Mouse (Mus musculus): ENCODE results near the gene Lpar1. TPM values are rescaled to one million over a fixed set of nuclear protein-coding genes. Genes with fewer than 3 reads are reported as not detected.
"Not testable (repeated sequence)": the region's sequence is repeated elsewhere in the genome, so short reads cannot be mapped to it uniquely, and the experiment has no call there.

Lpar1 gene
- polyA plus RNA-seq, 1 experiment from 2014 or later, result 44.4 TPM

GRCm38 (mm10) chr4:58551820-58552219 lies 1.9 kb downstream of the Lpar1 start:
- Histone ChIP-seq H3K9ac (ENCODE audit: low read length) (peak overlapping the region; percentile 84), H3K36me3 (ENCODE audit: control insufficient read depth, insufficient read depth, low read length) (no peaks in the 10 kb centered on the region), H3K4me1 (replicated peaks; ENCODE audit: control insufficient read depth, insufficient read depth, low read length) (peaks cover 23% of the 10 kb centered on the region), H3K27me3 (ENCODE audit: control insufficient read depth, insufficient read depth, low read depth, low read length) (no peaks in the 10 kb centered on the region), H3K27ac (ENCODE audit: low read length) (no peak overlapping the region), H3K4me2 (ENCODE audit: low read depth, low read length) (peak overlapping the region; percentile 85), H3K9me3 (ENCODE audit: control insufficient read depth, low read length) (no peaks in the 10 kb centered on the region; the same call in 1 of the 2 replicates), H3K4me3 (ENCODE audit: low read length) (peak overlapping the region; percentile 82)
- WGBS, result 5% methylated on average over 4 of the region's 4 CpGs
- peak; percentile 16; the same call in 1 of the 2 replicates for ATAC-seq (ENCODE audit: low read depth)

GRCm38 (mm10) chr4:58547725-58548124 lies 6.0 kb downstream of the Lpar1 start:
- Histone ChIP-seq H3K4me2 (ENCODE audit: low read depth, low read length) (no peak overlapping the region), H3K27me3 (ENCODE audit: control insufficient read depth, insufficient read depth, low read depth, low read length) (no peaks in the 10 kb centered on the region), H3K27ac (ENCODE audit: low read length) (peak overlapping the region; percentile 21; the same call in 1 of the 2 replicates), H3K4me1 (replicated peaks; ENCODE audit: control insufficient read depth, insufficient read depth, low read length) (peaks cover 33% of the 10 kb centered on the region), H3K36me3 (ENCODE audit: control insufficient read depth, insufficient read depth, low read length) (no peaks in the 10 kb centered on the region), H3K9ac (ENCODE audit: low read length) (no peak overlapping the region), H3K9me3 (ENCODE audit: control insufficient read depth, low read length) (no peaks in the 10 kb centered on the region), H3K4me3 (ENCODE audit: low read length) (no peak overlapping the region)
- 65% methylated on average over 9 of the region's 9 CpGs for WGBS
- no peak for ATAC-seq (ENCODE audit: low read depth)

- Histone ChIP-seq H3K9ac (ENCODE audit: low read length) (no peak overlapping the region), H3K4me2 (ENCODE audit: low read depth, low read length) (no peak overlapping the region), H3K27ac (ENCODE audit: low read length) (peak overlapping the region; percentile 21; the same call in 1 of the 2 replicates), H3K4me1 (replicated peaks; ENCODE audit: control insufficient read depth, insufficient read depth, low read length) (peaks cover 33% of the 10 kb centered on the region), H3K36me3 (ENCODE audit: control insufficient read depth, insufficient read depth, low read length) (no peaks in the 10 kb centered on the region), H3K4me3 (ENCODE audit: low read length) (no peak overlapping the region), H3K27me3 (ENCODE audit: control insufficient read depth, insufficient read depth, low read depth, low read length) (no peaks in the 10 kb centered on the region), H3K9me3 (ENCODE audit: control insufficient read depth, low read length) (no peaks in the 10 kb centered on the region)
- ATAC-seq (ENCODE audit: low read depth), result peak; percentile 59; the same call in 1 of the 2 replicates
- 26% methylated on average over 4 of the region's 4 CpGs for whole genome bisulfite sequencing
These were observed 6.5 kb downstream of the Lpar1 start for GRCm38 (mm10) chr4:58547273-58547565.

GRCm38 (mm10) chr4:58546441-58547272 lies 7.0 kb downstream of the Lpar1 start:
- no peak overlapping the region for H3K4me3 ChIP-seq (ENCODE audit: low read length)
- WGBS, result 17% methylated on average over 11 of the region's 11 CpGs
- no peaks in the 10 kb centered on the region for H3K27me3 ChIP-seq (ENCODE audit: control insufficient read depth, insufficient read depth, low read depth, low read length)
- H3K4me2 ChIP-seq (ENCODE audit: low read depth, low read length), result no peak overlapping the region; the same call in 1 of the 2 replicates
- H3K36me3 ChIP-seq (ENCODE audit: control insufficient read depth, insufficient read depth, low read length), result no peaks in the 10 kb centered on the region
- peaks cover 33% of the 10 kb centered on the region for H3K4me1 ChIP-seq (replicated peaks; ENCODE audit: control insufficient read depth, insufficient read depth, low read length)
- peak overlapping the region; percentile 85 for H3K27ac ChIP-seq (ENCODE audit: low read length)
- H3K9me3 ChIP-seq (ENCODE audit: control insufficient read depth, low read length), result no peaks in the 10 kb centered on the region
- H3K9ac ChIP-seq (ENCODE audit: low read length), result no peak overlapping the region
- peak; percentile 59 for ATAC-seq (ENCODE audit: low read depth)

GRCm38 (mm10) chr4:58545888-58546432 lies 7.7 kb downstream of the Lpar1 start:
- Histone ChIP-seq H3K27ac (ENCODE audit: low read length) (peak overlapping the region; percentile 85), H3K9ac (ENCODE audit: low read length) (no peak overlapping the region), H3K27me3 (ENCODE audit: control insufficient read depth, insufficient read depth, low read depth, low read length) (no peaks in the 10 kb centered on the region), H3K4me2 (ENCODE audit: low read depth, low read length) (no peak overlapping the region; the same call in 1 of the 2 replicates), H3K4me3 (ENCODE audit: low read length) (no peak overlapping the region), H3K9me3 (ENCODE audit: control insufficient read depth, low read length) (no peaks in the 10 kb centered on the region), H3K4me1 (replicated peaks; ENCODE audit: control insufficient read depth, insufficient read depth, low read length) (peaks cover 33% of the 10 kb centered on the region), H3K36me3 (ENCODE audit: control insufficient read depth, insufficient read depth, low read length) (no peaks in the 10 kb centered on the region)
- peak; percentile 77 for ATAC-seq (ENCODE audit: low read depth)
- 8% methylated on average over 9 of the region's 9 CpGs for WGBS

GRCm38 (mm10) chr4:58543171-58543570 lies 10.5 kb downstream of the Lpar1 start:
- Histone ChIP-seq H3K27ac (ENCODE audit: low read length) (no peak overlapping the region), H3K36me3 (ENCODE audit: control insufficient read depth, insufficient read depth, low read length) (no peaks in the 10 kb centered on the region)
- no peak for ATAC-seq (ENCODE audit: low read depth)

GRCm38 (mm10) chr4:58542656-58543055 lies 11.0 kb downstream of the Lpar1 start:
- WGBS, result 93% methylated on average over 7 of the region's 7 CpGs
- not testable (repeated sequence) for H3K4me3 ChIP-seq (ENCODE audit: low read length); H3K36me3 ChIP-seq (ENCODE audit: control insufficient read depth, insufficient read depth, low read length); H3K27ac ChIP-seq (ENCODE audit: low read length); H3K9me3 ChIP-seq (ENCODE audit: control insufficient read depth, low read length); H3K4me2 ChIP-seq (ENCODE audit: low read depth, low read length); H3K27me3 ChIP-seq (ENCODE audit: control insufficient read depth, insufficient read depth, low read depth, low read length); H3K9ac ChIP-seq (ENCODE audit: low read length); ATAC-seq (ENCODE audit: low read depth)
- peaks cover 21% of the 10 kb centered on the region for H3K4me1 ChIP-seq (replicated peaks; ENCODE audit: control insufficient read depth, insufficient read depth, low read length)

More at GRCm38 (mm10) chr4:58543171-58543570, 10.5 kb downstream of the Lpar1 start:
- Histone ChIP-seq H3K4me3 (ENCODE audit: low read length) (no peak overlapping the region), H3K9me3 (ENCODE audit: control insufficient read depth, low read length) (no peaks in the 10 kb centered on the region), H3K4me1 (replicated peaks; ENCODE audit: control insufficient read depth, insufficient read depth, low read length) (peaks cover 26% of the 10 kb centered on the region), H3K4me2 (ENCODE audit: low read depth, low read length) (no peak overlapping the region), H3K27me3 (ENCODE audit: control insufficient read depth, insufficient read depth, low read depth, low read length) (no peaks in the 10 kb centered on the region), H3K9ac (ENCODE audit: low read length) (no peak overlapping the region)
- WGBS, result 79% methylated on average over 3 of the region's 3 CpGs

- H3K27ac ChIP-seq (ENCODE audit: low read length), result no peak overlapping the region
- H3K9me3 ChIP-seq (ENCODE audit: control insufficient read depth, low read length), result no peaks in the 10 kb centered on the region
- WGBS, result 86% methylated on average over 3 of the region's 3 CpGs
- ATAC-seq (ENCODE audit: low read depth), result no peak
- H3K4me3 ChIP-seq (ENCODE audit: low read length), result no peak overlapping the region
- H3K4me1 ChIP-seq (replicated peaks; ENCODE audit: control insufficient read depth, insufficient read depth, low read length), result peaks cover 5% of the 10 kb centered on the region
- H3K27me3 ChIP-seq (ENCODE audit: control insufficient read depth, insufficient read depth, low read depth, low read length), result no peaks in the 10 kb centered on the region
- H3K4me2 ChIP-seq (ENCODE audit: low read depth, low read length), result no peak overlapping the region
- H3K36me3 ChIP-seq (ENCODE audit: control insufficient read depth, insufficient read depth, low read length), result no peaks in the 10 kb centered on the region
- H3K9ac ChIP-seq (ENCODE audit: low read length), result no peak overlapping the region
These were observed 12.9 kb downstream of the Lpar1 start for GRCm38 (mm10) chr4:58540841-58541240.

GRCm38 (mm10) chr4:58540385-58540784 lies 13.3 kb downstream of the Lpar1 start:
- H3K36me3 ChIP-seq (ENCODE audit: control insufficient read depth, insufficient read depth, low read length), result no peaks in the 10 kb centered on the region
- H3K4me2 ChIP-seq (ENCODE audit: low read depth, low read length), result no peak overlapping the region
- no peak overlapping the region for H3K9ac ChIP-seq (ENCODE audit: low read length)
- H3K4me3 ChIP-seq (ENCODE audit: low read length), result no peak overlapping the region
- ATAC-seq (ENCODE audit: low read depth), result no peak
- peaks cover under 1% of the 10 kb centered on the region; the same call in 1 of the 2 replicates for H3K4me1 ChIP-seq (replicated peaks; ENCODE audit: control insufficient read depth, insufficient read depth, low read length)
- no peaks in the 10 kb centered on the region for H3K9me3 ChIP-seq (ENCODE audit: control insufficient read depth, low read length)
- 84% methylated on average over 8 of the region's 8 CpGs for WGBS
- H3K27me3 ChIP-seq (ENCODE audit: control insufficient read depth, insufficient read depth, low read depth, low read length), result no peaks in the 10 kb centered on the region
- no peak overlapping the region for H3K27ac ChIP-seq (ENCODE audit: low read length)
